Mouse (Mus musculus): ENCODE measurements around the gene Gm20715.

- no peak for TF ChIP-seq POLR2A (IDR thresholded peaks at IDR 0.05; ENCODE audit: extremely low read depth, insufficient read depth, low read length)
- no peak for TF ChIP-seq CTCF (IDR thresholded peaks at IDR 0.05; ENCODE audit: extremely low read depth, insufficient read depth, low read length)
Observed at GRCm38 (mm10) chr7:6486841-6487240, 76.8 kb downstream of the Gm20715 start, which contains the start of gene Olfr5.
